Mouse (Mus musculus): Measurements from ENCODE around the gene Traip.
A peak's percentile ranks its signal among the peaks of the same experiment; 100 is the strongest.
"Not testable (repeated sequence)": the region's sequence is repeated elsewhere in the genome, so short reads cannot be mapped to it uniquely, and the experiment has no call there.

Traip gene

DNA sequence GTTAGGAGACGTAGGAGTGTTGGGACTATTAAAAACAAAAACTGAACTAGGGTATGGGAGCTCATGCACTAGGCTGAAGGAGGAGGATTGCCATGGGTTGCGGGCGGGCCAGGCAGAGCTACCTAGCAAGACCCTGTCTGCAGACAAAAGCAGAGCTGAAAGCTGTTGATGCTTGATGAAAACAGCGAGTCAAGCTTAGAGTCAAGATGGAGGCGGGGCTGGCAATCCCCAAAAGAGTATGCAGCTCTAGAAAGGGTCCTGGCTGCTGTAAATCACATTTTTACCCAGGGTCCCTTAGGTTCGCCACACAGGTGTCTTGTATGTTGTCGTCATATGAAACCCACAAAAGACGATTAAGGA is 53.6 kb downstream of the Traip start:
- DNase-seq: peak; percentile 20 to 41

GRCm38 (mm10) chr9:108008041-108008440 is 58.1 kb downstream of the Traip start:
- DNase-seq: no peak

DNA sequence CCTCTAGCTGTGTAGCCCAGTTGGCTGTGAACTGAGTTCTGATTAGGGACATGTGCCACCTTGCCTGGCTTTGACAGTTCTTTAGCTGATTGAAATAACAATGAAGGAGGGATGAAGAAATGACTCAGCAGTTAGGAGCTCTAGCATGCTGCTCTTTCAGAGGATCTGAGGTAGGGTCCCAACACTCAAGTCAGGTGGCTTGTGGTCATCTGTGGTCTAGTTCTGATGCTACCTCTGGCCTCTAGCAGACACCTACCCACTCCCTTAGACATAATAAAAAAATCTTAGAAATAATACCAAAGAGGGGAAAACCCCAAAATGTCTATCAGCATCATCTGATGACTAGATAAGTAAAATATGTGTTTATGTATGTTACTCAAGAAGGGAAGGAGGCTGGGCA is 60.4 kb downstream of the Traip start:
- no peak for DNase-seq

- not testable (repeated sequence) for DNase-seq
Measured at GRCm38 (mm10) chr9:108013577-108013976, 63.6 kb downstream of the Traip start.

GRCm38 (mm10) chr9:108017127-108017526 is 67.2 kb downstream of the Traip start:
- no peak for DNase-seq

DNA sequence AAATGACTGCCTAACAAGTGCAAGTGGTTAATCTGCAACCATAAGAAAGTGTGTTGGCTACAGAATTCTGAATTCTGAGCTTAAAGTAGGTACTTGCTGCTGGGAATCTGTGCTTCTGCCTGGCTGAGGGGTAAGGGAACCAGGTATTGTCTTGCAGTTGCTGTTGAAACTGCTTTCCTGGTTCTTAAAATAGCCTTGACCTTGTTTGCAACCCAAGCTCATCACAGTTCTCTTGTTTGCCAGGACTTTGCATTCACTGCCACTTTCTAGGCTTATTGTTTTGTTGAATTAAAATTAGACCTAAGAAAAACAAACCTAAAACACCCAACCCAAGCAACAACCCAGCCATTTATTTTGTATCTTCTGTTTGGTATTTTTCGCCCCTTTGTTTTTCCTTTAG is 70.8 kb downstream of the Traip start:
- no peak for DNase-seq
